Mouse (Mus musculus) large intestine, adult 2 months (tissue): ENCODE data around the gene Mgst3. TPM values are rescaled to one million over a fixed set of nuclear protein-coding genes. Genes with fewer than 3 reads are reported as not detected.
"Not testable (repeated sequence)": the region's sequence is repeated elsewhere in the genome, so short reads cannot be mapped to it uniquely, and the experiment has no call there.

Experiments used
- DNase-seq: peaks from one replicate; pipeline ENCODE4 v3.0.0-alpha.2; 2012; ENCODE audit warnings: low read depth, low spot score
- WGBS: fragments of 180-500 bp; shearing (Covaris S2); methylation state at CpG from one replicate; pipeline ENCODE4 v1.1.7; 2018; 5-methylcytosine and 5-hydroxymethylcytosine counted together
- polyA plus RNA-seq: library from polyadenylated mRNA; depleted of rRNA; stranded (reverse); fragments of >200 nt; gene quantifications from 2 replicates; pipeline ENCODE4 v1.2.3, GENCODE M21; 2012

Mgst3 gene
- polyA plus RNA-seq, 1 experiment = 543 TPM

DNA sequence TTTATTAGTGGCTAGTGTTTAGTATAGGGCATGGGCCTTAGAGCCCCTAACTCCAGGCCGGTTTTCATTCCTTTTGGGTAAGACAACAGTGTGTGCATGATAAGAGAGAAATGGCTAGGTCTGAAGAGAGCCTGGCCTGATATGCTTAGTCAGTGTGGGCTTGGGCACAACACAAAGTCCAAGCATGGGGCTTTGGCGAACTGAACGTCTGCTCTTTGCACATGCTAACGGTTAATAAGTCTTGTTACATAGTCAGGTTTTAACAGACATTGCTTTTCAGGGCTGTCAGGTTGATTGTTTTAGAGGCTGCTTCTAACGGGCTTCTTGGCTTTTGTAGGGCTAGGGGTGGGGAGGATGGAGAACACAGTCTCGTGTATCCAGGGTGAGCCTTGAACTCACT lies 27.0 kb downstream of the Mgst3 start:
- 88% methylated on average over 6 of the region's 6 CpGs for WGBS
- DNase-seq = no peak

DNA sequence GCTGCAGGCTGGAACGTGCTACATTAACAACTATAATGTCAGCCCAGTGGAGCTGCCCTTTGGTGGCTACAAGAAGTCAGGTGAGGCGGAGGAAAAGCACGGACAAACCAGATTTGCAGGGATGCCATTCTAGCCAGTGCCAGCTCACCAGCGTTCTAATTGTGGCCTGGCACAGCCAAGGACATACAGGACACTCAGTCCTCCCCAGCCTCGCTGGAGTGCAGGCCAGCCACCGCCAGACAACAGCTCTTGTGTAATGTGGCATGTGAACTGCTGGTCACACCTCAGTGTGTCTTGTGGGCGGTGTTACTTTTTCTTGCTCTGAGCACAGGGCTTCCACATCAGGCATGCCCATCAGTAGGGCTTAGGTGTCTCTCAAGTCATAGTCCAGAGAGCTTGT lies 27.8 kb downstream of the Mgst3 start:
- no peak for DNase-seq
- 63% methylated on average over 7 of the region's 7 CpGs for WGBS

DNA sequence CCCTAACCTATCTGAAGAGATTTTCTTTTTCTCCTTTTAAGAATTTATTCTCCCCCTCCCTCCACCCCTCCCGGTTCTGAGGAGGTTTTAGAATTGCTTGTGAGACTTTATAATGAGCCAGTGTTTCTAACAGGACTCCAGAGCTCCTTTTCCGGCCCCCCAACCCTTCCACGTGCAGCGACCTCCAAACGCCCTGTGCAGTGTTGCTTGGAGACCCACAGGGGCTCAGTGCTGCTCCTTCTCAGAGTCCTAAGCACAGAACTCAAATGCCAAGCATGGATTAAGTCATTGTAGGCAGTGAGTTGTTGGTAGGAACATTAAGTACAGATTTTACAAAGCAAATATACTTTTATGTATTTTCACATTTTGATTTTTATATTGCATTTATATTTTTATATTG lies 30.3 kb downstream of the Mgst3 start:
- 80% methylated on average over 5 of the region's 5 CpGs for WGBS

DNA sequence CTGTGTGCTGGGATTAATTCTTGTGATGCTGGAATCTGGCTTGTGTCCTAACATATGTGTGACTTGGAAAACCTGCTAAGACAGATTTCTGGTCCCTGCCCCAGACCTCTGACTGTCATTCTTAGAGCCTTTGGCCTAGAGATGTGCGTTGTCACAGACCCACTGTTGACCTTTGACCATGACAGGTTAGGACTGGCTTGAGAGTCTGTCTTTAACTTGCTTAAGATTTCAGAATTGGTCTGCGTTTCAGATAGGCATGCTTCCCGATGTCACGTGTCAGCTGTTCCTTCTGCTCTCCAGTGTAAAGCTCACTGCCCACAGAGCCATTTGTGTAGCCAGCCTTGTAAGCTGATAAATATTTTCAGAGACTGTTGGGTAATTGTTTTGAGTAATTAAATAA lies 30.8 kb downstream of the Mgst3 start:
- DNase-seq = no peak
- 79% methylated on average over 4 of the region's 4 CpGs for WGBS

More for the DNA sequence above, 30.3 kb downstream of the Mgst3 start:
- no peak for DNase-seq

DNA sequence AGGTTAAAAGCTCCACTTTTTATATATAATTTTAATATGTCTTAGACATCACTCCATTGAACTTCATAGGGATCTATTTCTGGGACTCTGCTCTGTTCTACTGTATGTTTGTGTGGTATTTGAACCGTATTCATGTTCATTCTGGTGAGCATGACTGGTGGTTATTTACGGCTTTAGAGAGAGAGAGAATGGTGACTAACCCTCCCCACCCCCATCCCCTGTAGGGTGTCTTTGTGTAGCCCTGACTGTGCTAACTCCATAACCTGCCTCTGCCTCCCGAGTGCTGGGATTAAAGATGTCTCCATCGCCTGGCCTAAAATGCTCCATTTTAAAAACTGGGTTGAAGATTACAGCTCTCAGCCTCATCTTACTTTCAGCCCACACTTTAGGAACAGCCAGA lies 33.4 kb downstream of the Mgst3 start:
- 88% methylated on average over 4 of the region's 4 CpGs for WGBS
- no peak for DNase-seq

DNA sequence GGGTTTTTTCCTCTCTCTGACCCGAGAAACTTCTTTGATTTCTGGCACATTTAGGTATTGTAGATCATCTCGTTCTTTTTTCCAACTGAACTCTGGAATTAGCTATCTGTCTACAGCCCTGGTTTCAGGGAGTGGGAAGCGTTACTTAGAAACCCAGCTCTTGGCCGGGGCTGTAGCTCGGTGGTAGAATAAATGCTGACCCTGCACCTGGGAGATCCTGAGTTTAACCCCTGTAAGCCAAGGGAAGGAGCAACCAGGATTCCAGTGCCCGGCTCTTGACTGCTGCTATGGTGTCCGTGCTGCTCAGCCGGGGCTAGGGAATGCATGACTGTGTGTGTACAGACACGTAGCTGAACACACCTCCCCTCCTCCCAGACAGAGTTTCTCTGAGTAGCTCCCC lies 34.9 kb downstream of the Mgst3 start:
- no peak for DNase-seq
- WGBS = 83% methylated on average over 9 of the region's 9 CpGs

DNA sequence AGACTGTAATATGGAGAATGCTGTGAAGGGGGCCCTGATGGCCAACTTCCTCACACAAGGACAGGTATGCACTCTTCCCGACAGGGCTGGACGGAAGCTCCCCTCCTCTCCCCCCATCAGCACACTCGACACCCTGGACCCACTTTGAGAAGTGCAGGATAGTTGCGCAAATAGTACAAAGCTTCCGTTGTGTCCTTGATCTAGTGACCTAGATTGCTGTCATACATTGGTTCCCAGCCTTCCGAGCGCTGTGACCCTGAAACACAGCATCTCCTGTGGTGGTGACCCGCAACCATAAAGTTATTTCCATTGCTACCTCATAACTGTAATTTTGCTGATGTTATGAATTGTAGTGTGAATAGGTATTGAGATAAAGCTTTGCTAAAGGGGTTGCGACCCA lies 36.3 kb downstream of the Mgst3 start:
- 92% methylated on average over 9 of the region's 9 CpGs for WGBS
- no peak for DNase-seq

DNA sequence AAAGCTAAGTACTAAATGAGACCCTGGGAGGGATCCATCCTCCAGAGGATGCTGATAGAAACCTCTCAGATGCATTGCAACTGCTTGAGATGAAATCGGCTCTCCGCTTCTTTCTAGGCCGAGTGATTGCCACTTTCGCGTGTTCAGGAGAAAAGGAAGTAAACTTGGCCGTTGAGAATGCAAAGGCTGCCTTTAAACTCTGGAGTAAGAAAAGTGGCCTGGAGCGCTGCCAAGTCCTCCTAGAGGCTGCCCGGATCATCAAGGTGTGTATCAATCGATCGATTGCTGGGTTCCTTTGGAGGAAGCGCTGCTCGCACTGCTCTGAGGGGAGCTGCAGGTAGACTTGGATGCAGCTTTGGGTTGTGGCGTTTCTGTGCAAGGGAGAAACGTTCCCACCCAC lies 41.2 kb downstream of the Mgst3 start:
- WGBS = 40% methylated on average over 14 of the region's 14 CpGs
- DNase-seq = no peak

DNA sequence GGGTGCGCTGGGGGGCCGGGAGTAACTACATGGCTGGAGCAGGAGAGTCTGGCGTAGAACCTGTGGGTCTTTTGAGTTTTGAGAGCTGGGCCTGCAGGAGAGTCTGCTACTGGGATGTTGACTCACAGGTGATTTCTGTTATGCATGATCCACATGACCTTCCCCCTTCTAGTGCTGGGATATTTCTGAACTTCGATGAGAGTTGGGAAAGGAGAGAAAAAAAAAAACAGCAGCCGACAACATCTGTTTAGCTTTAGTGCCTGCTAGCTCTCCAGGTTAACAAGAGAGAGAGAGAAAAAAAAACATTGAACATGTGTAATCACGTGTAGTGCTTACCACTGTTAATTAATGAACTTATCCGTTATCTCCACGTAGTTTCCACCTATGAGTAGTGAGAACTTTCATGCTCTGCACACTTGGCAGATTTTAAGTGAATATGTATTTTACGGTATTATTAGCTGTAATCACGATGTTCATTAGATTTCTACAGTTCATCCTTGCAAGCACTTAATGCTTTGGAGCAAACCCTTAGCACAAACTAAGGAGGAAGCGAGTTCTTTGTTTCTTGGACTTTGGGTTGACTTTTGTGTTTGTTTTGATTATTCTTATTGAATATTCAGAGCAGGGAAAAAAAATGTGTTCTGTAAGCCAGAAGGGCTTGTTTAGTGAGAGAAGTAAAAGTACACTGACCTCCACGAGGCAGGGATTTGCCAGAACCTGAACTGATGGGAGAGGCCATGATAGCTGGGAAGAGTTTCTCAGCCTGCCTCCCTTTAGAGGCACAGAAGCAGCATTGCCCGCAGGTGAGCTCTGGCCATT lies 42.8 kb downstream of the Mgst3 start:
- 26% methylated on average over 13 of the region's 13 CpGs for WGBS
- no peak for DNase-seq

DNA sequence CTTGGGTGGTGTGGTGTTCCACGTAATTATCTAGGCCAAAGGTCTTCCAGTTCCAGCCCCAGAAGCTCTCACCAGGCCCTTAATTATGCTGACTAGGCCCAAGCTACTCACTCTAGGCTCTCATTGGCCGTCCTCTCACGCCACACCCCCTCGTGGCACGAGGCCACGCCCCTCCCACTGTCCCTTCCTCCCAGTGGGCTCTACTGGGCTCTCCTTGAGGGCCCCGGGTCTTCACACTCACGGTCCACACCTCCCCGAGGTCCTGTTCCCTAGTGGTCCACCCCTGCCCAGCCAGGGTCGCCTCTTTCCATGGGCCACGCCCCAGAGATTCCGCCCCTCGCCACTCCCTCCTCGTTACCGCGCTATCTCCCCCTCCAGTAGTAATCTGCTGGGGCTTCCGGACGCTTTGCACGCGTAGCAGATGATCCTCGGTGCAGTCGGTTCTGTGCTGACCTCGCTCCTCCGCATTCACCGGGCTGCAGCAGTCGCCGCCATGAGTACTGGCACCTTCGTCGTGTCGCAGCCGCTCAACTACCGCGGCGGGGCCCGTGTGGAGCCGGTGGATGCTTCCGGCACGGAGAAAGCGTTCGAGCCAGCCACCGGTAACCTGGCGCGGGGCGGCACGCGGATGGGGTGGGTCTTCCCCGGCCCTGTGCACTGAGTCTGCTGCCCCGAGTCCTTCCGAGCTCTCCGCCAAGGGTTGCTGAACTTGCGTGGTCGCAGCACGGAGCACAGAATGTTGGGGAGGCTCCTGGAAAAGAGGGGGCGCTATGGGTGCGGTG lies 43.6 kb downstream of the Mgst3 start, which contains the start of gene Aldh9a1:
Aldh9a1 (plus strand) TSS at position 177 of the 782 bp plus-strand sequence.
- WGBS = under 1% methylated on average over 55 of the region's 55 CpGs
- peak; percentile 67 for DNase-seq

DNA sequence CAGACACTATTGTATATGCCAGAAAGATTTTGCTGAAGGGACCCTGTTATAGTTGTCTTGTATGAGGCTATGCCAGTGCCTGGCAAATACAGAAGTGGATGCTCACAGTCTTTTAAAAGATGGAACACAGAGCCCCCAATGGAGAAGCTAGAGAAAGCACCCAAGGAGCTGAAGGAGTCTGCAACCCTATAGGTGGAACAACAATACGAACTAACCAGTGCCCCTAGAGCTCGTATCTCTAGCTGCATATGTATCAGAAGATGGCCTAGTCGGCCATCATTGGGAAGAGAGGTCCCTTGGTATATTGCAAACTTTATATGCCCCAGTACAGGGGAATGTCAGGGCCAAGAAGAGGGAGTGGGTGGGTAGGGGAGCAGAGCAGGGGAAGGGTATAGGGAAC lies 44.4 kb downstream of the Mgst3 start:
- not testable (repeated sequence) for DNase-seq
- WGBS = 48% methylated on average over 3 of the region's 3 CpGs

DNA sequence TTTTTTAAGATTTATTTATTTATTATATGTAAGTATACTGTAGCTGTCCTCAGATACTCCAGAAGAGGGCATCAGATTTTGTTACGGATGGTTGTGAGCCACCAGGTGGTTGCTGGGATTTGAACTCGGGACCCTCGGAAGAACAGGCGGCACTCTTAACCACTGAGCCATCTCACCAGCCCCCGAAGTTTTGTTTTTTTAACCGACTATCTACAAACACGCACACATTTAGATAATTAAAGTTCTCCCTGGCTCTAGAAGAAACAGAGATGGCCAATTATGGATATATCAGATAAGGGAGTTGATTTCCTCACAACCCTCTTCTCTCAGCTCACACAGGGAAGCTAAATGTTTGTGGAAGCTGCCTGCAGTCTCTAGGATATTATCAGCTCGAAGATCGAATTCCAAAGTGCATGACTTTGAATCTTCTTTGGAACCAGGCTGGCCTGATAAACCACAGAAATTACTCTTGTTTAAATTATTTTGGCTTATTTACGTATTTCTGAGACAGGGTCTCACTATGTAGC lies 47.6 kb downstream of the Mgst3 start:
- WGBS = 85% methylated on average over 10 of the region's 10 CpGs
- DNase-seq = not testable (repeated sequence)

DNA sequence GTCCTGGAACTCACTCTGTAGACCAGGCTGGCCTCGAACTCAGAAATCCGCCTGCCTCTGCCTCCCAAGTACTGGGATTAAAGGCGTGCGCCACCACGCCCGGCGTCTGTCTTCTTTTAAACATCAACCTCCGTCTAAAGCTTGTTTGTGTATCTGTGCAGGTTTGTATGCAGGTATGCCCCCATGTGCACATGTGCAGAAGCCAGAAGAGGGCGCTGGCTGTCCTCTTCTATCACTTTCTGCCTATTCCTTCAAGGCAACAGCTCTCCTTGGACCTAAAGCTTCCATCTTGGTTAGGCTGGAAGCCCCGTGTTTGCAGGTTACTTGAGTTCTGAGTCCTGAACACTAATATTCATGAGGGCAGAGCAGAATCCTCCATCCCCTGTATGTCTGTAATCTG lies 50.8 kb downstream of the Mgst3 start:
- DNase-seq = no peak
- 89% methylated on average over 10 of the region's 10 CpGs for WGBS

DNA sequence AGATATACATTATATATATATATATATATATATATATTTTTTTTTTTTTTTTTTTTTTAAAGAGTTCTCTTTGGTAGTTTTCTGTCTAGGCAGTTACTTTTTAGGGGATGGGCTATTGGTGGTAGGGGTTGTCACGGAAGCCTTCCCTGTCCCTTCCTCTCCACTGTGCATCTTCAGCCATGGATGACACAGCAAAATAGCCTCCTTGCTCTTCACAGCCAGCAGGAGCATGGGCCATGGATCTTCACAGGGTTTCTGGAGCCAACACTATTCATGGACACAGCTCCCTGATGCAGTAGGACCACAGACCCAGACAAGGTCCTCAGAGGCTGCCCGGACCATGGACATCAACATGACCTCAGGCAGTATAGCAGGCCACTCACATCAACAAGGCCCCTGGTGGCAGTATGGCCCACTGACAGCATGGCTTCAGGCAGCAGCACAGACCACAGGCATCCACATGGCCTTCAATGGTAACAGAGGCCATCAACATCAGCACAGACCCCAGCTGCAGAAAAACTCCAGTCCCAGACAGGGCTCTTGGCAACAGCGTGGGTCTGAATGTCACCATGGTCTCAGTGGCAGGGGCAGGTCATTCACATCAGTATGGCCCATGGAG lies 52.6 kb downstream of the Mgst3 start:
- 96% methylated on average over 3 of the region's 3 CpGs for WGBS
- DNase-seq = no peak

DNA sequence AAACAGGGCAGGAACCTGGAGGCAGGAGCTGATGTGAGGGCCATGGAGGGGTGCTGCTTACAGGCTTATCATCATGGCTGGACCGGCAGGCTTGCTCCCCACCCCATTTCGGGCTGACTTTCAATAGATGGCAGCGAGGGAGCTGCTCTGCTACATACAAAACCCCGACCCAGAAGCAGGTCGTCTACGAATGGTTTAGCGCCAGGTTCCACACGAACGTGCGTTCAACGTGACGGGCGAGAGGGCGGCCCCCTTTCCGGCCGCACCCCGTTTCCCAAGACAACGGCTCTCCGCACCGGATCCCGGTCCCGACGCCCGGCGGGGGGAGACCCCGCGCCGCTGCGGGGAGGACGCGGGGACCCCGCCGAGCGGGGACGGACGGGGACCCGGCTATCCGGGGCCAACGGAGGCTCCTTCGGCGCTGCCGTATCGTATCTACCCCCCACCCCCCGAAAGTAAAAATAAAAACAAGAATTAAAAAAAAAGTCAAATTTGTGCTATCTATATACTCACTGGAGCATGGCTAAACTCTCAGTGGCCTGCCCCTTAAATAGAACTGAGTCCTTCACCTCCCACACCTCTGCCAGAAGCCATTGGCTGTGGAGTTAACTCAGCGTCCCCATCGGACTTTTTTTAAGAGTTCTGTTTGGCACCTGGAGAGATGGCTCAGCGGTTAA lies 53.4 kb downstream of the Mgst3 start:
- 1% methylated on average over 47 of the region's 47 CpGs for WGBS
- no peak for DNase-seq

DNA sequence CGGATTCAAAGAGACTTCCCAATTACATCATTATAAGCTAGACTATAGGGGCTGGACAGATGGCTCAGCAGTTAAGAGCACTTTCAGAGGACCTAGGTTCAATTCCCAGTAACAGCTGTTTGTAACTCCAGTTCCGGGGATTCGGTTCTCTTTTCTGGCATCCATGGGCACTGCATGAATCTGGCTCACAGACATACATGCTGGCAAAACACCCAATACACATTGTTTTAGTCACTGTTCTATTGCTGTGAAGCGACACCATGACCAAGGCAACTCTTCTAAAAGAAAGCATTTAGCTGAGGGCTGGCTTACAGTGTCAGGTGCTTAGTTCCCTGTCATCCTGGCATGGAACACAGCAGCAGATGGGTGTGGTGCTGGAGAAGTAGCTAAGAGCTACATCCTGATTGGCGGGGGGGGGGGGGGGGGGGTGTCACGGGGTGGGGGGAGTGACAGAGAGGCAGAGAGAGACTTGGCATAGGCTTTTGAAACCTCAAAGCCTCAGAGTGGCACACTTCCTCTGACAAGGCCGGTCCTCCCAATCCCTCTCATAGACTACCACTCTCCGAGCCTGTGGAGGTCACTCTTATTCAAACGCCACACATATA lies 54.4 kb downstream of the Mgst3 start:
- no peak for DNase-seq
- 71% methylated on average over 9 of the region's 9 CpGs for WGBS

DNA sequence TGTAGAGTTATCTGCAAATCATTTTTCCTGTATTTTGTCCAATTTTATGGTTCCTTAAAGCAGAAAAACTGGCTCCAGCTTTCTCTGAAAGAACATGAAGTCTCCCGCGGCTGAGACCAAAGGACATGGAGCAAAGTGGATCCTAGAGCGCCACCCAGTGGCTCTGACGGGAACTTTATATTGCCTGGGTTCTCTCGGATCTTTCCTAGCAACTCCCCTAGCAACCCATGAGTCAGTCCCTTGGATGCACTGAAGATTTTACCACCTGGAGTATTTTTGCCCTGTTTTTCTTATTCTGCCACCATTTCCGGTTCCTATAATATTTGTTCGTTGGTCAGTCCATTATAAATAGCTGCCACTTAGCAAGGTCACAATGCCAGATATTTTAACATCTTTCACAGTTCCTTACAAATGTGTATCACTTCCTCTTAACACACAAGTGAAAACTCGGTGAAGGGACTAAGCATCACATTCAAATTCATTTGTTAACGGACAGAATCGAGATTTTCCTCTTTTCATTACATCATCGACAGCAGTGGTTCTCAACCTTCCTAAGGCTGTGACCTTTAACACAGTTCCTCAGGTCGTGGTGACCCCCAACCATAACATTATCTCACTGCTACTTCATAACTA lies 56.1 kb downstream of the Mgst3 start:
- 18% methylated on average over 12 of the region's 12 CpGs for WGBS
- peak; percentile 84 for DNase-seq

DNA sequence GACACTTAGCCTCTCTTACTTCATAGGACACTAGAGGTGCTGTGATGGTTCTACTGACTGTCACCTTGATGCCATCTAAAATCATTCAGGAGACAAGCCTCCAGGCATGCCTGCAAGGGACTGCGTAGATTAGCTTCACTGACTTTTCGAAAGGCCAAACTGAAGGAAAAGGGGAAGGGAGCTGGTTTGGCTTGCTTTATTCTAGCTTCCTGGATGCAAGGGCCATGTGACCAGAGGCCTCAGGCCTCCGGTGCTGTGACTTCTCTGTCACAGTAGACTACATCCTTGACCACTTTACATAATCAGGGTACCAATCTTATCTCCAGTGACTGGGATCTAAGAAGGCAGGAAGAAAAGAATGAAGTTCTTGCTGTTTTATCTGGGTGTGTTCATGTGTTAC lies 57.2 kb downstream of the Mgst3 start:
- no peak for DNase-seq
- 81% methylated on average over 3 of the region's 3 CpGs for WGBS

DNA sequence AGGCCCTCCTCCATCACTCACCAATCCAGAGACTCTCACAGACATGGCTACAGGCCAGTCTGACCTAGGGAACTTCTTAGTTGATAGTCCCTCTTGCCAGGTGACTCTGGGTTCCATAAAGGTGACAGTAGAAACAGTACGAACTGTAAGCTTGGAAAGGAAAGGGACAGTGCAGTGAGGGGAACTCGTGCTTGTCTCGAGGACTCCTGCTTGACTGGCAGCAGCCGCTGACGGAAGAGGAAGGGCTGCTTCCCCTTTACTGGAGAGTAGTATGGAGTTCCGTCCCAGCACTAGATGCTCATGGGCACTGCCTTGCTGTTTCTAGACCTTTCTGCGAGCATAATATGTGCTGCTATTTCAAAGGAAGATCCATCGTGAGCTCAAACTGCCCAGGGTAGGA lies 62.5 kb downstream of the Mgst3 start:
- DNase-seq = no peak
- WGBS = 89% methylated on average over 8 of the region's 8 CpGs
